Mouse (Mus musculus) C2C12 (cell line): ENCODE data around the gene Olfr1373. TPM values are rescaled to one million over a fixed set of nuclear protein-coding genes. Genes with fewer than 3 reads are reported as not detected.
"Not testable (repeated sequence)": the region's sequence is repeated elsewhere in the genome, so short reads cannot be mapped to it uniquely, and the experiment has no call there.

ENCODE experiments used
- H3K27me3 ChIP-seq: one replicate; pipeline ENCODE4 v1.6.1; 2011; ENCODE audit not compliant: control insufficient read depth, insufficient read depth, insufficient read length
- H3K36me3 ChIP-seq: one replicate; pipeline ENCODE4 v1.6.1; 2011; ENCODE audit not compliant: control insufficient read depth, insufficient read depth
- H3K4me3 ChIP-seq: one replicate; pipeline ENCODE4 v1.5.1; 2011; ENCODE audit warnings: mild to moderate bottlenecking, control low read depth; ENCODE audit not compliant: poor library complexity, insufficient read depth, severe bottlenecking
- H3K79me2 ChIP-seq: one replicate; pipeline ENCODE4 v1.6.1; 2011; ENCODE audit not compliant: control insufficient read depth, insufficient read depth
- H3K79me3 ChIP-seq: one replicate; pipeline ENCODE4 v1.6.1; 2011; ENCODE audit warnings: low read depth, control low read depth
- H3ac ChIP-seq: one replicate; pipeline ENCODE3; 2011; ENCODE audit warnings: low read depth; ENCODE audit not compliant: control insufficient read depth, insufficient read length
- CEBPB ChIP-seq: IDR thresholded peaks from one replicate; pipeline ENCODE4 v1.6.1; 2011; ENCODE audit warnings: low read depth, mild to moderate bottlenecking, control low read depth, moderate library complexity
- CTCF ChIP-seq: IDR thresholded peaks from one replicate; pipeline ENCODE4 v1.5.1; 2011; ENCODE audit not compliant: control insufficient read depth, insufficient read depth, insufficient read length
- FOSL1 ChIP-seq: IDR thresholded peaks from one replicate; pipeline ENCODE4 v1.8.0; 2011; ENCODE audit warnings: mild to moderate bottlenecking, low read length; ENCODE audit not compliant: poor library complexity, insufficient read depth, severe bottlenecking
- MAX ChIP-seq: IDR thresholded peaks from one replicate; pipeline ENCODE4 v1.6.1; 2011; ENCODE audit warnings: mild to moderate bottlenecking, control low read depth
- MYOD1 ChIP-seq: IDR thresholded peaks from one replicate; pipeline ENCODE4 v1.6.1; 2011; ENCODE audit warnings: low read depth; ENCODE audit not compliant: control insufficient read depth, insufficient read length
- MYOG ChIP-seq: IDR thresholded peaks from one replicate; pipeline ENCODE4 v1.6.1; 2011; ENCODE audit not compliant: control insufficient read depth, insufficient read length; ENCODE audit errors: extremely low read depth
- USF1 ChIP-seq: IDR thresholded peaks from one replicate; pipeline ENCODE4 v1.6.1; 2011; ENCODE audit warnings: low read depth, mild to moderate bottlenecking, control low read depth, moderate library complexity
- polyA plus RNA-seq: library from polyadenylated mRNA; unstranded; fragments of >200 nt; fragmentation: generic; extraction: Trizol; gene quantifications from one replicate; pipeline ENCODE4 v1.2.1, GENCODE M21; 2012; ENCODE audit warnings: missing spikeins

Olfr1373 gene
- polyA plus RNA-seq, 1 experiment, result not detected

- H3K79me2 ChIP-seq, result peaks cover 20% of the 10 kb centered on the region
- no peaks in the 10 kb centered on the region for H3K27me3 ChIP-seq
- H3ac ChIP-seq, result no peak overlapping the region
- TF ChIP-seq CTCF, result no peak
- no peak for TF ChIP-seq MAX
- TF ChIP-seq MYOG, result no peak
- TF ChIP-seq USF1, result no peak
- TF ChIP-seq FOSL1, result no peak
- no peak for TF ChIP-seq CEBPB
- peaks cover 65% of the 10 kb centered on the region for H3K36me3 ChIP-seq
- no peak overlapping the region for H3K4me3 ChIP-seq
- H3K79me3 ChIP-seq, result peaks cover 9% of the 10 kb centered on the region
Measured at GRCm38 (mm10) chr11:52127169-52127568, 18.2 kb downstream of the Olfr1373 start.

- peaks cover 80% of the 10 kb centered on the region for H3K36me3 ChIP-seq
- H3K27me3 ChIP-seq, result no peaks in the 10 kb centered on the region
- H3ac ChIP-seq, result no peak overlapping the region
- peaks cover 44% of the 10 kb centered on the region for H3K79me2 ChIP-seq
- peaks cover 18% of the 10 kb centered on the region for H3K79me3 ChIP-seq
- TF ChIP-seq MYOG, result no peak
- no peak for TF ChIP-seq MAX
- no peak for TF ChIP-seq FOSL1
- no peak overlapping the region for H3K4me3 ChIP-seq
Measured at GRCm38 (mm10) chr11:52124468-52124867, 20.9 kb downstream of the Olfr1373 start.

DNA sequence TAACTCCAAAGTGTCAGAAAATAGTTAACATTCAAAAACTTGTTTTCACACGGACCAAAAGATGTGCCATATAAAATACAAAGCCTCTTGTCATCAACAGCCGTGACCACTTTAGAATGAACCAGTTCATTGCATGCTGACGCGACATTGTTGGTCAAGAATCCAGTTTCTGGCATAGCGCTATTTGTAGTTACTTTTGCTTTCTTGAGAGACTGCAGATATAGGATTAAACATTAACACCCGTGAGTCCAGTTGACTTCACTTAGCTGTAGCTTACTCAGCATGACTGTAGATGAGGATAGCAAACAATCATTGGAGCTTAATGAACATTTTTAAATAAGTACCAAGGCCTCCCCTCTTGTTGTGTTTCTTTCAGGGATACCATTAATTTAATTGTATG is 23.3 kb downstream of the Olfr1373 start:
- Histone ChIP-seq H3K36me3 (peaks cover 96% of the 10 kb centered on the region), H3K79me3 (peaks cover 39% of the 10 kb centered on the region), H3K4me3 (no peak overlapping the region), H3K79me2 (peaks cover 69% of the 10 kb centered on the region), H3ac (no peak overlapping the region), H3K27me3 (no peaks in the 10 kb centered on the region)
- TF ChIP-seq CTCF (no peak), CEBPB (no peak), MAX (no peak), MYOD1 (no peak), USF1 (no peak), MYOG (no peak), FOSL1 (no peak)

- not testable (repeated sequence) for H3ac ChIP-seq, H3K27me3 ChIP-seq, H3K4me3 ChIP-seq
- H3K36me3 ChIP-seq, result peaks cover 99% of the 10 kb centered on the region
- H3K79me3 ChIP-seq, result peaks cover 42% of the 10 kb centered on the region
- H3K79me2 ChIP-seq, result peaks cover 75% of the 10 kb centered on the region
Measured at GRCm38 (mm10) chr11:52120415-52120814, 24.9 kb downstream of the Olfr1373 start.

- H3K79me3 ChIP-seq, result peaks cover 70% of the 10 kb centered on the region
- H3K79me2 ChIP-seq, result peaks cover 98% of the 10 kb centered on the region
- peaks cover 96% of the 10 kb centered on the region for H3K36me3 ChIP-seq
- H3K27me3 ChIP-seq, result no peaks in the 10 kb centered on the region
- no peak overlapping the region for H3K4me3 ChIP-seq
- H3ac ChIP-seq, result no peak overlapping the region
- TF ChIP-seq MAX, result no peak
- TF ChIP-seq MYOG, result no peak
- TF ChIP-seq CEBPB, result no peak
- no peak for TF ChIP-seq USF1
- no peak for TF ChIP-seq FOSL1
- no peak for TF ChIP-seq CTCF
- no peak for TF ChIP-seq MYOD1
Measured at GRCm38 (mm10) chr11:52117156-52117555, 28.2 kb downstream of the Olfr1373 start.

DNA sequence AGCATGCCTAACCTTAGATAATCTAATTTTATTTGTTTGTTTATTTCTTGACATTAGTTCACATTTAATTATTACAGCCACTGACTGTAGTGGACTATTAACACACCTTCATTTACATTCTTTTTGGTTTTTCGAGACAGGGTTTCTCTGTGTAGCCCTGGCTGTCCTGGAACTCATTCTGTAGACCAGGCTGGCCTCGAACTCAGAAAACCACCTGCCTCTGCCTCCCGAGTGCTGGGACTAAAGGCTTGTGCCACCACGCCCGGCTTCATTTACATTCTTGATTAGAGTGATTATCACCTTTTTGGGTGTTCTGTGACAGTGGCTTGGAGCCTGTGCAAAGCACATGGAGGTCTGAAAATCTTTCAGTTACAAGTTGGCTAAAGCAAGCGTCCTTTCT is 29.2 kb downstream of the Olfr1373 start:
- not testable (repeated sequence) for H3ac ChIP-seq, H3K4me3 ChIP-seq, H3K27me3 ChIP-seq
- H3K79me3 ChIP-seq, result peaks cover 79% of the 10 kb centered on the region
- peaks cover 85% of the 10 kb centered on the region for H3K36me3 ChIP-seq
- peaks cover 98% of the 10 kb centered on the region for H3K79me2 ChIP-seq

DNA sequence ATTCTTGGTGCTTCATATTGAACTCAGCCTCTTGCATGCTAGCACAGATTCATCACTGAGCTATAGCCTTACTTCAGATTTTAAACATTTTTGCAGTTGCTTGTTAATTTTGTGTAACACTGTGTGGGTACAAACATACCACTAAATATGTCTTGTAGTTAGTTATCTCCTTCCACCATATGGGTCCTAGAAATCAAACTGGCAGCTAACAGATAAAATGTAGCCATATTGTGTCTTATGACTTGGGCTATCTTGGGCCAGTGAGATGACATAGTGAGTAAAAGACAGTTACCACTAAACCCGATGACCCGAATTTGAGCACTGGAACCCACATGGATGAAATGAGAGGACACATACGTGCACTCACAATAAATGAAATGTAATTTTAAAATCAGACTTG is 29.8 kb downstream of the Olfr1373 start:
- no peak overlapping the region for H3K4me3 ChIP-seq
- no peak overlapping the region for H3ac ChIP-seq
- peaks cover 79% of the 10 kb centered on the region for H3K36me3 ChIP-seq
- H3K79me3 ChIP-seq, result peaks cover 82% of the 10 kb centered on the region
- no peaks in the 10 kb centered on the region for H3K27me3 ChIP-seq
- H3K79me2 ChIP-seq, result peaks cover 99% of the 10 kb centered on the region
- no peak for TF ChIP-seq MYOG
- TF ChIP-seq CTCF, result no peak
- no peak for TF ChIP-seq USF1
- no peak for TF ChIP-seq MYOD1
- TF ChIP-seq FOSL1, result no peak
- TF ChIP-seq CEBPB, result no peak
- TF ChIP-seq MAX, result no peak
